Mouse (Mus musculus) testis, adult 2 months (tissue): Measurements from ENCODE around the gene Hist1h3d. TPM values are rescaled to one million over a fixed set of nuclear protein-coding genes. Genes with fewer than 3 reads are reported as not detected.

Experiments used
- H3K27ac ChIP-seq: fragments of 200-500 bp; 2 replicates; pipeline ENCODE4 v1.5.1; 2012; ENCODE audit warnings: low read depth, low read length; ENCODE audit not compliant: control insufficient read depth, insufficient read depth
- H3K27me3 ChIP-seq: fragments of 200-500 bp; 2 replicates; pipeline ENCODE4 v1.6.1; 2012; ENCODE audit warnings: mild to moderate bottlenecking, low read length, moderate library complexity; ENCODE audit not compliant: control insufficient read depth, insufficient read depth
- H3K36me3 ChIP-seq: fragments of 200-500 bp; 2 replicates; pipeline ENCODE4 v1.6.1; 2012; ENCODE audit warnings: mild to moderate bottlenecking, low read length; ENCODE audit not compliant: control insufficient read depth, insufficient read depth
- H3K4me1 ChIP-seq: fragments of 200-500 bp; 2 replicates; pipeline ENCODE4 v1.6.1; 2012; ENCODE audit warnings: low read length; ENCODE audit not compliant: control insufficient read depth, insufficient read depth
- H3K4me3 ChIP-seq: fragments of 200-500 bp; 2 replicates; pipeline ENCODE4 v1.5.1; 2012; ENCODE audit warnings: low read depth, mild to moderate bottlenecking, low read length, moderate library complexity, mixed read lengths; ENCODE audit not compliant: control insufficient read depth
- CTCF ChIP-seq: fragments of 200-500 bp; IDR thresholded peaks from 2 replicates; pipeline ENCODE4 v1.5.1; 2012; ENCODE audit warnings: low read depth, mild to moderate bottlenecking, inconsistent platforms, low read length, moderate library complexity; ENCODE audit not compliant: control insufficient read depth, insufficient read depth, insufficient replicate concordance
- POLR2A ChIP-seq: fragments of 200-500 bp; IDR thresholded peaks from 2 replicates; pipeline ENCODE4 v1.6.1; 2012; ENCODE audit warnings: low read depth, mild to moderate bottlenecking, inconsistent platforms, low read length, moderate library complexity; ENCODE audit not compliant: control insufficient read depth
- polyA plus RNA-seq: library from polyadenylated mRNA; depleted of rRNA; stranded (reverse); fragments of >200 nt; gene quantifications from 2 replicates; pipeline ENCODE4 v1.2.3, GENCODE M21; 2012; rRNA removed

Hist1h3d gene
- 0.98 and 1.1 TPM in 2 replicates for polyA plus RNA-seq

DNA sequence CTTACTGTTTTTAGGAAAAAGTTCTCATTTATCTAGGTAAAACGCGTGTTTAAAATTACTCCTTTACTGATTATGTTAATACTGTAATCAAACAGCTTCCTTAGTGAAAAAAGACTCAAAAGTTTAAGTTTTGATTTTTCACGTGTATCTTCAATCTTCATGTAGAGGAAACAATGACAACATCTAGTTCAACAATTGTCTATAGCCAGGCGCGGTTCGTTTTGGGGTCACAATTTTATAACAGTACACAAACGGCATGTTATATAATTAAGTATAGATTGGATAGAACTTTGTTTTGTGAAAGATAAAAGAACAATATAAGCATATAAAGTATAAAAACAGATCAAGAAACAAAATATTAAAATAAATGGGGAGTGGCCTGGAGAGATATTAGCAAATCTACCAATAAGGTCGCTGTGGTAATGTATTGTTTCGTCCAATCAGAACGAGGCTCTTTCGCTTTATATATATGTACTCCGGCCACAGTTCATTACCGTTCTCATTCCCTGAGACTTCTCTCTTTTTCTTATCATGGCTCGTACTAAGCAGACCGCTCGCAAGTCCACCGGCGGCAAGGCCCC lies at the start of gene Hist1h3d:
Gene Hist1h3d, plus strand, starts transcription at position 493 of the 581 bp plus-strand sequence.
- TF ChIP-seq POLR2A = no peak
- Histone ChIP-seq H3K27me3 (no peaks in the 10 kb centered on the region; the same call in 1 of the 2 replicates), H3K4me1 (peaks cover 4% of the 10 kb centered on the region), H3K4me3 (peak within 1 kb of the TSS; percentile 47), H3K27ac (0 out of 2 replicates have a peak within 1 kb of the TSS, but pooled peaks have one; percentile 29), H3K36me3 (no peaks in the 10 kb centered on the region)

DNA sequence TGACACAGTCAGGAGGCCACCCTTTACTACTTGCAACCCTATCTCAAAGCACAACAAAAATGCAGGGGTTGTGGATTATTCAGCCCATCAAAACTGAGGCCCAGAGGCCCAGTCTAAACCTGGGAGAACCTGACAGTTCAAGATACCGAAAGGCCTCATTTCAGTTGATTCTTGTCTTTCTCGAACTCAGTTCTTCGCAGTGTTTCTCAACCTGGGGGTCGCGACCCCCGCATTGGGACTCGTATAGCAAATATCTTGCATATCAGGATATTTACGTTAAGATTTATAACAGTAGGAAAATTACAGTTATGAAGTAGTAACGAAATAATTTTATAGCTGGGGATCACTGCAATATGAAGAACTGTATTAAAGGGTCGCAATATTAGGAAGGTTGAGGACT lies 49.7 kb upstream of the Hist1h3d start:
- no peaks in the 10 kb centered on the region for H3K27me3 ChIP-seq
- H3K4me3 ChIP-seq = peak overlapping the region; percentile 31; the same call in 1 of the 2 replicates
- H3K27ac ChIP-seq = no peak overlapping the region; the same call in 1 of the 2 replicates
- TF ChIP-seq POLR2A (no peak), CTCF (no peak)
- no peaks in the 10 kb centered on the region for H3K36me3 ChIP-seq
- peaks cover 2% of the 10 kb centered on the region; the same call in 1 of the 2 replicates for H3K4me1 ChIP-seq

DNA sequence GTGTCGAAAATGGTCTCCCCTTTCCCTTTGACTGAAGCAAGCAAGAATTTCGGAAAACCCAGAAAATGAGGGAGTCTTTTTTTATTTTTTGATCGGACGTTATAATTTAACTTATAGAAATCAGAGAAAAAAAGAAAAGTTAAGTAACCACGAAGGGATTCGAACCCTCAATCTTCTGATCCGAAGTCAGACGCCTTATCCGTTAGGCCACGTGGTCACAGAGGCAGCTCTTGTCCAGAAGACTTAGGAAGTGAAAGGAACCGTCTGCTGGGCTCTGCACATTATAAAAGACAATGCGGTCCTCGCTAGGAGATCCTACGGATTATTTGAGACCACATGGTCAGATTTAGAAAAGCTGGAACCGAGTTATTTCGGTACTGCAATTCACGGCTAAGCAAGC lies 49.3 kb upstream of the Hist1h3d start:
- Histone ChIP-seq H3K4me3 (no peak overlapping the region), H3K27ac (no peak overlapping the region), H3K36me3 (no peaks in the 10 kb centered on the region), H3K27me3 (no peaks in the 10 kb centered on the region), H3K4me1 (peaks cover 2% of the 10 kb centered on the region; the same call in 1 of the 2 replicates)
- TF ChIP-seq CTCF (no peak), POLR2A (no peak)

DNA sequence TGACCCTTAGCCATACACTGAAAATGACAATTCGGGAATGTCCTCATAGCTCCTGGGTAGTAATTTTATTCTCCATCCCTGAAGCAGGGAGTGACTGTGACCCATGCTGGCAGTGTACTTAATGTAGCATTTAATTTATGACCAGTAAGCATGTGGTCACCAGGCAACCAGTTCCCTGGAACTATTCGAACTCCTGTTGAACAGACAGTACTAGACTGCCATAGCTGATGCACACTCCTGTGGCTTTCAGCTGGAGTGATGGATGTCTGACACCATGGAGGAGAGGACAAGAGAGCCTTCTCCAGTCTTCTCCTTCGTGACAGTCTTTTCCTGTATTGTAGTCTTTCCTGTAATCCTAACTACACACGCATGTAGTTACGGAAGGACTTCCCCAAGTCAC lies 46.6 kb upstream of the Hist1h3d start:
- H3K36me3 ChIP-seq = no peaks in the 10 kb centered on the region
- peaks cover 7% of the 10 kb centered on the region; the same call in 1 of the 2 replicates for H3K4me1 ChIP-seq
- no peaks in the 10 kb centered on the region for H3K27me3 ChIP-seq
- H3K27ac ChIP-seq = no peak overlapping the region; the same call in 1 of the 2 replicates
- peak overlapping the region; percentile 41; the same call in 1 of the 2 replicates for H3K4me3 ChIP-seq
- TF ChIP-seq CTCF = no peak
- TF ChIP-seq POLR2A = no peak

DNA sequence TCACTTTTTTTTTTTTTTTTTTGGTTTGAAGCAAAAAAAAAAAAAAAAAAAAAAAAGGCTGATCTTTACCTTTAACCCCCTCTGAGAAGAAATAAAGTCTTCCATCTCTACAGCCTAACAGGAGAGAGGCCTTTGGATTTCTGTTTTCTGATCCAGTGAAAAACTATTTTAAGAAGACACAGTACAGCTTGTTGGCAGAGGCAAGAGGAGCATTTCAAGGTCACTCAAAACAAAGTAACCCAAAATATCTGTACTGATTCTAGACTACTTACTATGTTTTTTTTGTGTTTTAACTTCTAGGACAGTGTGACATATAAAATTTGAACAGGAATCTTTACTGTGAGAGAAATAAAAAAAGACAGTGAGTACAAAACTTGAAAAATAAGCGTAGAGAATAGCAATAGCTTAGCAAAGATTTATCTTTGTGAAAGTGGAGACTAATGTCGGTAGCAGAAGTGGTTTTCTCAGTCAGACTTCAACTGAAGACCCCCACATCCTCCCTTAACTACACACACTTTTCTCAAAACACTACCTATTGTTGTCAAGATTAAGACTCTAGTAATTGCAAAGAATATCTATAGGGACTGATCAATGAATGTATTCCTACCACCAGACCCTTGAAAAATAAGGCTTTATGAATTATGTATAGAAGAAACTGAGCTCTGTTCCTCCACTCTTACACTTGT lies 45.9 kb upstream of the Hist1h3d start:
- peaks cover 9% of the 10 kb centered on the region; the same call in 1 of the 2 replicates for H3K4me1 ChIP-seq
- H3K27ac ChIP-seq = peak overlapping the region; percentile 99; the same call in 1 of the 2 replicates
- no peaks in the 10 kb centered on the region for H3K36me3 ChIP-seq
- H3K4me3 ChIP-seq = no peak overlapping the region; the same call in 1 of the 2 replicates
- no peaks in the 10 kb centered on the region for H3K27me3 ChIP-seq
- no peak for TF ChIP-seq CTCF
- TF ChIP-seq POLR2A = no peak

DNA sequence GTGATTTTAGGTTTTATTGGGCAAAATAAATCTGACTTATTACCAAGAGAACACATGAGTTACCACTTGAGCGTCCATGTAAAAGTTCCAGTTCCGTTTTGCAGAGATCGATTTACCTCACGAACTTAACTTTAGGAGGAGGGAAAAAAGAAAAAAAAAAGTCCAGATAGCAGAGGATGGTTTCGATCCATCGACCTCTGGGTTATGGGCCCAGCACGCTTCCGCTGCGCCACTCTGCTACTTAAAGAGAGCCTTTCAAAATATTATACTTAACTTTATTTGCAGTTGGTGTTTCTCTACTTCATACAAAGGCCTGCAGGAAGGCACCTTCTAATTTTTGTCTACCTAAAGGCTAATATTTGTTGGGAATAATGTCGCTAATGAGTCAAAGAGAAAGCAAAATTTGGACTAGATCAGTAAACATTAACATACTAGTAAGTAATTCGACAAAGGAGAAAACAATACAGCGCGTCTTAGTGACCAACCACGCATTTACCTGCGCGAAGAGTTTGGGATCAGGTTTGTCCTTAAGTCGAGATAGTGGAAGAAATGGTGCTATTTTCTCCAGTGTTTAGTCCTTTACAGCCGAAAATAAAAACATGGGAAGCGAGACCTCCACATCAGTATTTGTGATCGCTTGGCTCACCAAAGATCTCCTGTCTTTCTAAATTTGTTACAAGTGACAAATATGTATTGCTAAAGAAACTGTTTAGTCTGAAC lies 45.2 kb upstream of the Hist1h3d start:
- Histone ChIP-seq H3K36me3 (no peaks in the 10 kb centered on the region), H3K4me1 (peaks cover 9% of the 10 kb centered on the region), H3K27ac (peak overlapping the region; percentile 99), H3K4me3 (peak overlapping the region; percentile 79), H3K27me3 (no peaks in the 10 kb centered on the region)
- TF ChIP-seq CTCF (no peak), POLR2A (no peak)
